Mouse (Mus musculus): ENCODE data around the gene Aagab. TPM values are rescaled to one million over a fixed set of nuclear protein-coding genes. Genes with fewer than 3 reads are reported as not detected.

Aagab gene
- 20.1 TPM for total RNA-seq (2023)

DNA sequence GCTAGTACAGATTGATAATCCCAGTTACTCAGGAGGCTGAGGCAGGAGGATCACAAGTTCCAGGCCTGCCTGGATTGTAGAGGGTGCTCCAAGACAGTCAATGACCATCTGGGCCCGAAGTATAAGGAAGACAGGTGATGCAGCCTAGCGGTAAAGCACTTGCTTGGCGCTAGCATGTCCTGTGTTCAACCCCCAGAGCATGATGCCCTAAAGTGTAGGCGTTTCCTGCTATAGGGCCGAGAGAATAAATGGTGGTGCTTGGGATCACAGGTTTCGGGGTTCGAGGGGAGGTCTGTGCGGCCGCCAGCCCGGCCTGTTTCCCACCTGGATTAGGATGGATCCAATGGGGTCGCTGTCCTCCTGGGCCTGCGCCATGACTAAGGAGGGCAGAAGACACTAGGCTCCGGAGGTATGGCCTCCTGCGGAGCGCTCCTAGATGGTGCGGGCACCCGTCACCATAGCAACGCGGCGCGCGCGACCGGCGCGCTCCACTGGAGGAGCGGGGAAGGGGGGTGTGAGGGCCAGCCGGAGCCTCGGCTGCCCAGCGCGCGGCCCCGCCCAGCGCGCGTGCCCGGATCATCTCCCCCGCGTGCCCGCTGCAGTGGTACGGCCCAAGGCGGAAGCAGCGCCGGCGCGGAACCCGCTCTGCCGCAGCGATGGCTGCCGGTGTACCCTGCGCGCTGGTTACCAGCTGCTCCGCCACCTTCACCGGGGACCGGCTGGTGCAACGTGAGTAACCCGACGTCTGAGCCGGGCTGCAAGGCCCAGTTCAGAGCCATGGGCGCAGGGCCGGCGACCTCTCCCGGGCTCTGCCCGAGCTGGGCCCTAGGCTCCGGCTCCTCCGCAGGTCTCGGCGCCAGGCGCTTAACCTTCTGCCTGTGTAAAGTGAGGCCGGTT is at the start of gene Aagab, which contains the start of gene Iqch:
Gene Aagab (plus strand): TSS at position 618 of the 897 bp plus-strand sequence.
Gene Iqch (minus strand): TSS at position 451 of the 897 bp plus-strand sequence.

Other genes with a start within 250 kb of the Aagab start
- 43.5 TPM for gene Map2k5, start 224.8 kb upstream of the Aagab start, total RNA-seq (2023)
- 18.7 TPM for gene 2300009A05Rik, start 203.4 kb upstream of the Aagab start, total RNA-seq (2023)
- gene Iqch, start 167 bp upstream of the Aagab start, total RNA-seq (2023) = not detected
- gene Smad3, start 155.3 kb downstream of the Aagab start, total RNA-seq (2023) = 54.8 TPM

Measured in CD4-positive naive resting alpha-beta T cell, adult 76 days (primary cell).